Mouse (Mus musculus): ENCODE results near the gene Fubp1.

Gene Fubp1

GRCm38 (mm10) chr3:152284306-152284705 is 74.1 kb downstream of the Fubp1 start:
- DNase-seq, result no peak

GRCm38 (mm10) chr3:152284759-152285158 is 74.5 kb downstream of the Fubp1 start:
- no peak for DNase-seq

All from lung, postnatal 36 days (tissue).